Mouse (Mus musculus) gastrocnemius, adult 8-10 months (tissue): ENCODE data around the gene Npr3. TPM values are rescaled to one million over a fixed set of nuclear protein-coding genes. Genes with fewer than 3 reads are reported as not detected.
A peak's percentile ranks its signal among the peaks of the same experiment; 100 is the strongest.

Source experiments
- DNase-seq, 2 experiments: peaks; one replicate each; pipeline ENCODE4 v3.0.0; 2022; ENCODE audit warnings: low spot score in 2 of 2
- total RNA-seq, 4 experiments: library from RNA; stranded (reverse); gene quantifications; 2 replicates each; pipeline ENCODE4 v1.2.4; 2022

Npr3 gene
- total RNA-seq, result 10 to 100 TPM in 1 of 4 experiments, 1 to 10 TPM in 3; 4.1 to 12.0 (median 6.1) TPM

DNA sequence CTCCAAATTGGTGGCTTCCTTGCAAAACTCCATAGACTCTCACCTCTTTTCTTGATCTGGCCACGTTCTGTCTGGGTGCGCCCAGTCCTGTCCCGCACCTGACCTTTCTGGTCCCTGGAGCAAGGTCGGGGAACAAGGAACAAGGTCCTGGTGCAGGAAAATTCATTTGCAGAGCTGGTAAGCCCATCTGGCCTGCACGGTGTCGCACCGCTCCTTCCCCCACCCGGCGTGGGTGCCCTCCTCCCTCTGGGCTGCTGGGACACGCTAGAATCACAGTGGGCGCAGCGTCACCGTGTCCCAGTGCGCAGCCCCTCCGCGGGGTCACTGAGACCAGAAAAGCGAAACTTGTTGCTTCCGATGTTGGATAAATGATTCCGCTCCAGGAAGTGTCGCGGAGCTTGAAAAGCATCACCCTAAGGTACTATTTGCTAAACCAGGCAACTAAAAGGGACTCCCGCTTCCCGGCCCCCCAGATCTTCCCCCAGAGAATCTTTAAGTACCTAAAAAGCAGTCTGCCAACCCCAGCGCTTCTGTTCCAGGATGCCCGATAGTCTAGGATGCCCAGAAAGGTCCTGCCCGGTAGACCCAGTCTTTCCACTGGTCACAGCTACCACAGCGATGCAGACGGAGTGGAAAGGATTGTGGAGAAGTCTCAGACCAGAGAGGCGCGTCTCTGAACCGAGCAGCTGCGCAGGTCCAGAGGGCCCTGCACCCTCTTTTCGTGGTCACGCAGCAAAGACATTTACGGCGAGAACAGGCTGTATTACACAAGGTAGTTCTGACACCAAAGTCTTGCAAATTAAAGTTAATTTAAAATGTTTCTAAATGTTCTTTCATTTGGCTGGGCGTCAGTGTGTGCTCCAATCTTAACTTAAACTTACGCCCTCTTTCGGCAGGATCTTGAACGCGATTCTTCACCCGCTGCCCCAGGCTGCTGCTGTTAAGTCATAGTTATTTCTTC lies at the start of gene Npr3:
Gene Npr3, minus strand, starts transcription at position 717 of the 961 bp plus-strand sequence.
- peak in 1 of 2 experiments; percentile 6 for DNase-seq

DNA sequence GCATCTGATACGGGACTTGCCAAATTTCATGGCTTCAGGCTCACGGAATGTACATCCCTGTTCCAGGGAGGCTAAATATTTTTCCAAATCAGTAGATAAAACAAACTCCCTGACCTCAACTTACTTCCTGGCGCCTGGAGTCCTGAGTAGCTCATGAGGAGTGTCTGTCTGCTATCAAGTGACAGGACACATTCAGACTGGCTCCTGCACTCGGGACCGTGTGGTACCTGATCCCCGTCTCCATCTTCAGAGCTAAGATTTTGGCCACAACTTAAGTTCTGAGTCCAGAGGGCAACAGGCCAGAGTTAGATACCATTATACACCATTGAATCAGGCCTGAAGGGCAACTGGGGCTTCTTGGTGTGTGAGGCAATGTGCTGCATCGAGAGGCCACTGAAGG lies 49.0 kb upstream of the Npr3 start:
- no peak for DNase-seq

DNA sequence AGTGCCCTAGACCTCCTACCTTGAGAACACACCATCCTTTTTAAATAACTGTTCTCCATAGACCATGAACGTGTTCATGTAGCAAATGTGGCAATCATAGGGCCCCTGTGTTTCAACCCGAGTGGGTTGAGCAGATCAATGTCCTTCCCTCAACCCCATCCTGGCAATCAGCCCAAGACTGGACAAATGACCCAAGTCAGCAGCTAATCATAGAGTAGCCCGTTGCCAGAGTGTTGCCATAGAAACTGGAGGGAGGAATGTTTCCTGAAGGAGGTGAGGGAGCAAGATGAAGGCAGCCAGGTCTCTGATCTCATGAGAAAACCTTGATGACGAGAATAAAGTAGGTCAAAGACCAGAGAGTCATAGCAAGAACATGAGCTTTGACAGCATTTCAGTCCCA lies 47.1 kb upstream of the Npr3 start:
- DNase-seq, result no peak

DNA sequence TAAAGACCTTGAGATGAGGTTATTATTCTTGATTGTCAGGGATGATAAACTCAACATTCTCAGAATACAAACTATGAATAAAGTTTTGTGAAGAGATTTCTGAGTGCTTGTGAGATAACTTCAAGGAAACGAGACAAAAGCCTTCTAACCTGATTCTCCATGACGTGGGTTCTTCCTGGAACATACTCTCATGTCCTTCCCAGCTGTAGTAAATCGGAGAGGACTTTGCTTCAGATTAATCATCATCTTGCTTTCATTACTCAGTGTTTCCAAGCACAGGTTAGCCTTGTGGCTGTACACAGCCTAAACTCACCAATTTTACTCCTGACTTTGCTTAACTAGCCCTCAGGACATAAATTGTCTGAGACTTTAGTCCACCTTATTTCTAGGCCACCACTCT lies 45.1 kb upstream of the Npr3 start:
- DNase-seq, result no peak

GRCm38 (mm10) chr15:11951181-11951580 lies 44.1 kb upstream of the Npr3 start:
- no peak for DNase-seq

DNA sequence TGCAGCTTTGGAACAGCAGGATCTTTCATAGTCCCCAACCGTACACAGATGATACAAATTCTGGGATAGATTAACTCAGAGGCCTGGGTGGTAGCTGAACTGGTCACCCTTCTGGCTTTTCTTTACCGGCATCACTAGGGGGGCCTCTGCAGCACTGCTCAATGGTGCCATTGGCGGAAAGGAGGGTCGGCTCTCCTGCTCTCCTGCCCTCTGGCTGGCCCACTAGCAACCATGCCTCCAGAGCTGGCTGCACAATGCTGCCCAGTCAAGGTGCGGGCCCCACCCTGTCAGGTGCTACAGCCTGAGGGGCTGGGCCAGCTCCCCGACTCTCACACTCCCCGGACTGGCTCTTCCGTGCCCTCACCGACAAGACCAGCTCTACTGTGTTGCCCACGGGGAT lies 43.1 kb upstream of the Npr3 start:
- DNase-seq, result no peak

- no peak for DNase-seq
Measured at GRCm38 (mm10) chr15:11949490-11949889, 42.4 kb upstream of the Npr3 start.

DNA sequence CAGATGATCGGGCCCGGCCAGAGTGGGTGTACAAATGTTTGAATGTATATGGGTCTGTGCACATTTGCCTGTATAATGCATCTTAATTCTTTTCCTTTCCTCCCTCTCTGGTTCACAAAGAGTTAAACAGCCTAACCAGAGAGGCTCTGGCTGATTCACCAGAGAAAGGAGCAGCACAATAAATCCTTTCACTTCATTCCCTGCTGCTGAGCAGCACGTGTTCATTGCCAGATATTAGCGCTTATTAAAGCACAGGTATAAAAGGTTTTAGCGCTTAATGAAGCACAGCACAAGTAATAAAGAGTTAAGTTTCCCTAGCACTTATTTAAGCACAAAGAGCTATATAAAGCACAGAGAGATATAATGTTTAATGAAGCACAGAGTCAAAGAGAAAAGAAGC lies 33.8 kb upstream of the Npr3 start:
- DNase-seq, result no peak

GRCm38 (mm10) chr15:11927742-11928141 lies 20.7 kb upstream of the Npr3 start:
- DNase-seq, result no peak

DNA sequence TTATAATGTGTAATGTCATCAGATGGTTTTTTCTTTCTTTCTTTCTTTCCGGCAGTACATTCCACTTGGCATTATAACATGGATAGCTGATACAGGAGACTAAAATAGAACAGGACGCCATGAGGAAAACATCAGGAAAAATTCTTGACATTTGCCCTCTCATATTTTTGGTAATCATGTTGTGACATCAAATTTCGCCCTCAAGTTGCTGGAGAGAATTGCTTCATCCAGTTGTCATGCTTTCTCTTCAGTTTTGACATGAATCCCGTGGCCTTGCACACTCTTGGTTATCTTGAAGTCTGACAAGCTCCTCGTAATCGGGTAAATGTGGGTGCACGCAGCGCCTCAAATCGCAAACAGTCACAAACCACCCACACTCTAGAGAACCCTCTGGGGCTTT lies 7.0 kb upstream of the Npr3 start:
- DNase-seq, result no peak

DNA sequence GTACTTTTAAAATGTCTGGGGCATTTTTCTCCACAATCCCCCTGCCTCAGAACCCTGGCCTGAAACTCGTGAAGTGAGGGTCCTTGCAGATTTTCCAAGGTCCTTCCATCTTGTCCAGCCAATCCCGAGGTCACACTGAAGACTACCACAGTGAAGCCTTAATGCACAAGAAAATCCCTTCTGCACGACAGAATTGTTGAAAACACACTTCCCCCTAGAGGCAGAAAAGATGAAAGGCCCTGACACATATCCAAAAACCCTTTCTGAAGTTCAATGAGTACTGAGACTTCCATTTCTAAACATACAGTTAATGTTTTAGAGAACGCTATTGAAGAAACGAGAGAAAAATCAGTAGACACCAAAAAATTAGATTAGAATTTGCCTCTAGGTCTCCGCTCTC lies 2.8 kb upstream of the Npr3 start:
- no peak for DNase-seq

DNA sequence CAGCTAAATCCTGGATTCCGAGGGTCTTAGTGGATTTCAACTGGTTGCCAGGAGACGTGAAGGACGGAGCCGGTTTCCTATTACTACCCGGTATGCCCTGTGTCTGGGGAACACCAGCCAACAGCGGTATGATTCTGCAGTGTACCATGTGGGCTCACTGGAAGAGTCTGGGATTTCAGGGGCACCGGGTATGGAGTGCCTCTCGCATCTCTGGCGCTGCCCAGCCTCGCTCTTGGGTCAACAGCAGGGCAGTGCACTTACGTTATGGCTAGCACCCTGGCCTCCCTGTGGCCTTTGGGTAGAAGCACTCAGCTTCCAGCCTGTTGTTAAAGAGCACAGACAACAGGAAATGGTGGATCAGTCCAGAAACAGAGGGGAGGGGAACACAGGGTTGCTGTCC lies 1.1 kb upstream of the Npr3 start:
- DNase-seq, result peak in 1 of 2 experiments; percentile 3

- DNase-seq, result no peak
Measured at GRCm38 (mm10) chr15:11906021-11906570, 991 bp downstream of the Npr3 start.

DNA sequence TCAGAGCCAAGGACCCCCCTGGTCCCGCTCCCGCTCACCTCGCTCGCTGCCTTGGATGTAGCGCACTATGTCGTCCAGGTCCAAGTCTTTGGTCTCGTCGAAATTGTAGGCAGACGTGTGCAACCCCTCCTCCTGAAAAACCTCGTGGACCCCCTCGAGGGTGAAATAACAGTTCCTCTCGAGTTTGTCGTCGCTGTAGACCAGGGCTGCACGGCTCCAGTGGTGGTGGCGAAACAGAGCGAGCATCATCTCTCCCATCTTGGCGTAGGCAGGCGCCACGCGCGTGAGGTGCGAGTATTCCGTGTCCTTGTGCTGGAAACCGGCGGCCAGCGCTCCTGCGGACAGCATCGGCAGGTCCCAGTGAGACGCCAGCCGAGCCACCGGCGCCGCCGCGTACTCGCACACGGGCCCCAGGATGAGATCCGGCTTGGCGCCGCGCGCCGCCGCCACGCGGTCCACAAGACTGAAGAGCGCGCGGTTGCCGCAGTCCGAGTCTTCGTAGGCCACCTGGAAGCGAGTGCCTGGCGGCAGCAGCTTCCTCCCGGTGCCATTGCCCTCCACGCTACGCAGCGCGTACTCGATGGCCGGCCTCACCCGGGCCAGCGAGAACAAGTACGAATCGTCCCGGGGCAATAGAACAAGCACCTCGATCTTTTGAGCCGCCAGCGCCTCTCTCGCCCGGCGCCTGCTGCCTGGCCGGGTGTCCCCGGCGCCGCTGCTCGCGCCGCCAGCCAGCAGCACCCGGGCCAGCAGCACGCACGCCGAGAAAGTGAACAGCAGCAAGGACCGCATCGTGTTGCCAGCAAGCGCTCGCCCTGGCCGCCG lies 2.0 kb downstream of the Npr3 start:
- DNase-seq, result peak in 1 of 2 experiments; percentile 4

GRCm38 (mm10) chr15:11904043-11904847 lies 2.8 kb downstream of the Npr3 start:
- no peak for DNase-seq

- DNase-seq, result no peak
Measured at GRCm38 (mm10) chr15:11903196-11904042, 3.7 kb downstream of the Npr3 start.

GRCm38 (mm10) chr15:11897617-11898016 lies 9.5 kb downstream of the Npr3 start:
- no peak for DNase-seq

DNA sequence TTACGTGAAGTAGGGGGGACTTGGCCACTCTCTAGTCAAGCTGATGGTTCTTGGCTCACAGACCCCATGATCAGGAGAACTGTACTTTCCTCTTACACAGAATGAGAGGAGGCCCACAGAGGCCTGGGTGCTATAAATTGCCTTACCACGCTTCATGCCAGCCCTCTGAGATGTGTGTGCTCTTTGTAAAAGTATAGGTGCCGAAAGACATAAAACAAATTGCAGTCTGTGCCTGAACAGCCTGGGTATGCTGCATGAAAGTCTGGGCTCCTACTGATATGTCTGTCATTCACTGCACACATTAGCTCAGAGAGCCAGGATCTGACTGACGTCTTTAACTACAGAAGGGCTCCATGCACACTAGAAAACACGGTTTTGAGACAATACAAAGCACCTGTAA lies 9.9 kb downstream of the Npr3 start:
- no peak for DNase-seq

GRCm38 (mm10) chr15:11893969-11894368 lies 13.1 kb downstream of the Npr3 start:
- DNase-seq, result no peak

DNA sequence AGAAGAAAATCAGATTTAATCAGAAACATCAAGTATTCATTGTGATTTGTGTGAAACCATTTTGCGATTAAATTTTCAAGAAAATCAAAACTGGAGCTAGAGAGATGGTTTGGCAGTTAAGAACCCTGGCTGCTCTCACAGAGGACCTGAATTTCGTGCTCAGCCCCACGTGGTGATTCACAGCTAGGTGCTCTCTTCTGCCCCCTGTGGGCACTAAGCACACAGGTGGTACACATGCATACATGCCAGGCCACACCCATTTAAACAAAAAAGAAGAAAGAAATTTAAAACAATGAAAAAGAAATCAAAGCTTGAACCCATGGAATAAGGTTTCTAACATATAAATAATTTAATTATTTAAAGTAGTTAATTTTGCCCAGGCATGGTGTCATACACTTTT lies 15.7 kb downstream of the Npr3 start:
- no peak for DNase-seq
